Mouse (Mus musculus) forebrain, postnatal 0 days (tissue): Measurements from ENCODE around the gene Ddx5. TPM values are rescaled to one million over a fixed set of nuclear protein-coding genes. Genes with fewer than 3 reads are reported as not detected.

ENCODE experiments used
- ATAC-seq: fragments of 200-750 bp; cut with Nextera tagmentation; 2 replicates; pipeline ENCODE4 v1.8.0; 2017; ENCODE audit warnings: mild to moderate bottlenecking, moderate library complexity
- DNase-seq: peaks from one replicate; pipeline ENCODE4 v3.0.0-alpha.2; 2015
- H3K27ac ChIP-seq: fragments of 300-500 bp; sonication (generic); 2 replicates; pipeline ENCODE4 v1.5.1; 2014; ENCODE audit warnings: low read depth, mild to moderate bottlenecking, antibody characterized with exemption, low read length, moderate library complexity, mixed read lengths
- H3K27me3 ChIP-seq: fragments of 300-500 bp; sonication (generic); 2 replicates; pipeline ENCODE4 v1.6.1; 2014; ENCODE audit warnings: mild to moderate bottlenecking, low read length, mixed read lengths; ENCODE audit not compliant: insufficient read depth
- H3K36me3 ChIP-seq: fragments of 300-500 bp; sonication (generic); 2 replicates; pipeline ENCODE4 v1.6.1; 2014; ENCODE audit warnings: mild to moderate bottlenecking, moderate library complexity; ENCODE audit not compliant: insufficient read depth
- H3K4me1 ChIP-seq: fragments of 300-500 bp; sonication (generic); 2 replicates; pipeline ENCODE4 v1.6.1; 2014; ENCODE audit warnings: antibody characterized with exemption; ENCODE audit not compliant: insufficient read depth
- H3K4me2 ChIP-seq: fragments of 300-500 bp; sonication (generic); 2 replicates; pipeline ENCODE4 v1.6.1; 2014; ENCODE audit warnings: low read depth, mild to moderate bottlenecking, moderate library complexity
- H3K4me3 ChIP-seq: fragments of 300-500 bp; sonication (generic); 2 replicates; pipeline ENCODE4 v1.5.1; 2014; ENCODE audit warnings: low read depth, low read length, mixed read lengths
- H3K9ac ChIP-seq: fragments of 300-500 bp; sonication (generic); 2 replicates; pipeline ENCODE4 v1.6.1; 2014; ENCODE audit warnings: mild to moderate bottlenecking
- H3K9me3 ChIP-seq: fragments of 300-500 bp; sonication (generic); 2 replicates; pipeline ENCODE4 v1.6.1; 2016; ENCODE audit warnings: low read length
- CTCF ChIP-seq: sonication (generic); IDR thresholded peaks from 2 replicates; pipeline ENCODE4 v1.5.1; 2016; ENCODE audit warnings: antibody characterized with exemption, control low read depth, low read depth
- WGBS: fragments of 180-500 bp; shearing (Covaris S2); extraction: QIAGEN DNeasy Blood & Tissue Kit; methylation state at CpG from one replicate; pipeline ENCODE4 v1.1.7; 2014; 5-methylcytosine and 5-hydroxymethylcytosine counted together
- polyA plus RNA-seq: library from polyadenylated mRNA; unstranded; fragments of >200 nt; fragmentation: Nextera tagmentation; extraction: Ambion mirVana; gene quantifications from 2 replicates; pipeline ENCODE4 v1.2.1, GENCODE M21; 2015
- total RNA-seq: library from RNA; depleted of rRNA; stranded (reverse); fragments of >200 nt; gene quantifications from 2 replicates; pipeline ENCODE4 v1.2.3, GENCODE M21; 2014

Gene Ddx5
- total and polyA plus RNA-seq, 2 experiments from 2014 or later = 306 to 530 TPM

DNA sequence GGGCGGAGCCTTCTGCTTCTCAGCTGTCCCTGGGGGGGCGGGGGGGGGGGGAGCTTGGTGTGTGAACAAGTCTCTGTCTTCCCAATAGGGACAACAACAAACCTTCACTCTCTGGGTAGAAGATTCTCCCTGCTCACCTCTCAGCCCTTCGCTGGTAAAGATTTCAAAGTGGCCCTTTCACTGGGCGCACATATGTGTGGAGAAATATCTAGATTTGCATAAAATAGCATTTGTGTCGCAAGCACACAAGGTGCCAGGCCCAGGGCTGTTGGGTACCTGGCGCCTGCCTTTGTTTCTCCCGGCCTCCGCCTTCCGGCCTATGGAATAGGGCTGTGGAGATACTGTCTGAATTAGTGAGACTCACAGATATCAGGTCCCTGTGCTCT, 26.2 kb downstream of the Ddx5 start:
- Histone ChIP-seq H3K36me3 (peaks cover 9% of the 10 kb centered on the region), H3K27me3 (no peaks in the 10 kb centered on the region), H3K4me3 (no peak overlapping the region), H3K4me2 (no peak overlapping the region), H3K9ac (no peak overlapping the region), H3K9me3 (no peaks in the 10 kb centered on the region), H3K4me1 (no peaks in the 10 kb centered on the region), H3K27ac (no peak overlapping the region)
- no peak for ATAC-seq
- TF ChIP-seq CTCF = no peak
- 80% methylated on average over 9 of the region's 9 CpGs for WGBS
- DNase-seq = no peak

DNA sequence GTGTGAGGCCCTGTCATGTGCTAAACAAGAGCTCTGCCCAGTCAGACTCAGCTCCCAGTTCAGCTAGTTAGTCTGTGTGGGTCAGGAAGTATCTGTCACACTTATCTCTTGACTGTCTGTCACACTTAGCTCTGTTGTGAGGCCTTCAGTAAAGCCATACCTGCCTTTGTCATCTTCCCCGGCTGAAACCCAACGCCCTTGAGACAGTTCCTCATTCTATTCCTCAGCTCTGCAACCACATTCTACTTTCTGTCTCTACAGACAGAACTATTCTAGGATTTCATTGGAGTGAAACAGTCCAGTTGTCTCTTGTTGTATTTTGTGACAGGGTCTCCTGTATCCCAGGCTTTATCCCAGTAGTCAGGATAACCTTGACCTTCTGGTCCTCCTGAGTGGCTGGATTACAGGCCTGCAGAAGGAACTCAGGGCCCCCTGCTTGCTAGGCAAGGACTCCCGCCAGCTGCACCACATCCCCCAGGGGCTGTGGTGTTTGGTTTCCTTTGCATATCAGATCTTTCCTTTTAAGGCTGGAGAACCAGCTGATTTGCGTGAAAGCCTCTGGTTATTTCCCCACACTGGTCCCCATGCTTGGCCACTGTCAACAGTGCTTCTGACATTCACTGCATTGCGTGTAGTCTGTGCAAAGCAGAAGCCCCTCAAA, 26.7 kb downstream of the Ddx5 start:
- H3K27ac ChIP-seq = no peak overlapping the region
- H3K9ac ChIP-seq = no peak overlapping the region
- no peak overlapping the region for H3K4me3 ChIP-seq
- no peak overlapping the region for H3K4me2 ChIP-seq
- H3K4me1 ChIP-seq = no peaks in the 10 kb centered on the region
- no peak for DNase-seq
- WGBS = 72% methylated on average over 5 of the region's 5 CpGs
- H3K27me3 ChIP-seq = no peaks in the 10 kb centered on the region
- TF ChIP-seq CTCF = no peak
- no peaks in the 10 kb centered on the region for H3K9me3 ChIP-seq
- peaks cover 8% of the 10 kb centered on the region for H3K36me3 ChIP-seq
- ATAC-seq = no peak

DNA sequence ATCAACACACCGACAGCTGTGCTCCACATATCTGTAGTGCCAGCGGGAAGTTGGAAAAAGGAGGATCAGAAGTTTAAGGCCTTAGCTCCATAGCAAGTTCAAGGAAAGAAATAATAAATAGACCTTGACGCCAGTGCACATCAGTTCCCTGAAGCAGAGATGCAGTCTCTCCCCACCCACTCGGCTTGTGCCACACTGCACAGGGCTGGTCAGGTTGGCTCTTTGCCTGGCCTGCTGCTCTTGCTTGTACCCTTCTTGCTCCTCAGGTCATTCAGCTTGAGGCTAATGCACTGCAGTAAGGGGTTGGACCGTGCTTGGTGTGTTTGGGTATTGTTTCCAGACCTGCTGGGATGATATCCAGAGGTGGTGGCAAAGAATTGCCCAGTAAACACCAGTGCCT, 28.5 kb downstream of the Ddx5 start:
- WGBS = 89% methylated on average over 5 of the region's 5 CpGs
- no peak overlapping the region for H3K4me2 ChIP-seq

DNA sequence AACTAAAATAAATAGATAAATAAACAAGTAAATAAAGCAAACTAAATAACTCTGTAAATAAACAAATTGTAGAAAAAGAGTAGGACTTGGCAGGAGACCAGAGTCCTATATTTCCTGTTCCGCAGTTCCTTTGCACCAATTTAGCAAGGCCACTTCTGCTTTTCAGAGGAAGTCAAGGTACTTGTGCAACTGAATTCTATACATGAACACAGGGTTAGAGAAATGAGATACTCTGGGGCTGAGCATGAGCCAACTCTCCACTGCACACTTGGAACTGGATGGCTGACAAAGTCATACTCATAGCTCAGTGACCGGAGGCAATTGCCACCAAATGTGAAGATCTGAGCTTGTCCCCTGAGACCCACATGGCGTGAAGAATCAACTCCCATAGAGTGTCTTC, 30.0 kb downstream of the Ddx5 start:
- Histone ChIP-seq H3K4me2 (no peak overlapping the region), H3K4me1 (no peaks in the 10 kb centered on the region), H3K27me3 (no peaks in the 10 kb centered on the region), H3K9me3 (no peaks in the 10 kb centered on the region), H3K27ac (no peak overlapping the region), H3K9ac (no peak overlapping the region), H3K36me3 (no peaks in the 10 kb centered on the region; the same call in 1 of the 2 replicates), H3K4me3 (no peak overlapping the region)
- 94% methylated on average over 3 of the region's 3 CpGs for WGBS
- no peak for TF ChIP-seq CTCF
- DNase-seq = no peak
- no peak for ATAC-seq

More for the DNA sequence above, 28.5 kb downstream of the Ddx5 start:
- no peaks in the 10 kb centered on the region; the same call in 1 of the 2 replicates for H3K36me3 ChIP-seq
- no peak overlapping the region for H3K27ac ChIP-seq
- TF ChIP-seq CTCF = no peak
- ATAC-seq (no peak), DNase-seq (no peak)
- H3K4me1 ChIP-seq = no peaks in the 10 kb centered on the region
- no peaks in the 10 kb centered on the region for H3K9me3 ChIP-seq
- no peak overlapping the region for H3K9ac ChIP-seq
- H3K27me3 ChIP-seq = no peaks in the 10 kb centered on the region
- no peak overlapping the region for H3K4me3 ChIP-seq

DNA sequence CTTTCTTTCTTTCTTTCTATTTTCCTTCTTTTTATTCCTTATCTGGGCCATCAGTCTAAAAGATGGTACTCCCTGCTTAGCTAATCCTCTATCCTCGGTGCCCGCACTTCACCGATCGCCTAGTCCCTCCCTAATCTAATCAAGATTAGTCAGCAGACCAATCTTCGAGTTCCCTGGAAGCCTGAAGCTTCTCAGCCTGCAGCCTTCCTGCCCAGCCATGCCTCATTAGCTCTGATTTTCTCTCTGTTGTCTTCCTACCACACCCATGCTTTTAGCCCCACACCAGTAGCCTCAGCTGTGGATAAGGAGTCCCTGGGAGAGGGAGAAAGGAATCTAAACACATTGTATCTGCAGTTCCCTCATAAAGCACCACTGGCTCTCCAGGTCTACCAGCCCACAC, 33.4 kb downstream of the Ddx5 start:
- H3K27ac ChIP-seq = no peak overlapping the region
- H3K4me2 ChIP-seq = no peak overlapping the region
- TF ChIP-seq CTCF = no peak
- H3K9me3 ChIP-seq = no peaks in the 10 kb centered on the region
- H3K4me1 ChIP-seq = no peaks in the 10 kb centered on the region
- 16% methylated on average over 5 of the region's 5 CpGs for WGBS
- ATAC-seq = no peak
- H3K36me3 ChIP-seq = no peaks in the 10 kb centered on the region
- DNase-seq = no peak
- H3K9ac ChIP-seq = no peak overlapping the region
- H3K27me3 ChIP-seq = no peaks in the 10 kb centered on the region
- H3K4me3 ChIP-seq = no peak overlapping the region

DNA sequence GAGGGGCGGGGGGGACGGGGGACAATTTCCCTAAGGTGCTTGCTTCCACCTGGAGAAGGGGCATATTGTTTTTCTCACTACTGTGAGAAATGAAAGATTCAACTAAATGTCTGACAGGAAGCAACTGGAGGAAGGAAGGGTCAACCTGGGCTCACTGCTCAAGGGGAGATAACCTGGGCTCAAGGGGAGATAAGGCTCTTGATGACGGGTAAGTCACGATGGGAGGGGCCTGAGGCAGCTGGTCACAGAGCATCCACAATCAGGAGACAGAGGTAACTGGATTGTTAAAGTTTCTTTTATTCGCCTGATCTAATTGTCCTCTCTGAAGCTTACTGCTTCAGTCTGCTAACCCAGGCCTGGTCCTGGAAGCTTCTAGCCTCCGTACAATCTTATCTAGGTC, 35.7 kb downstream of the Ddx5 start:
- H3K4me2 ChIP-seq = no peak overlapping the region
- DNase-seq = no peak
- H3K9me3 ChIP-seq = no peaks in the 10 kb centered on the region
- ATAC-seq = no peak
- WGBS = 94% methylated on average over 6 of the region's 6 CpGs
- H3K4me3 ChIP-seq = no peak overlapping the region
- no peaks in the 10 kb centered on the region for H3K36me3 ChIP-seq
- H3K4me1 ChIP-seq = no peaks in the 10 kb centered on the region
- H3K27ac ChIP-seq = no peak overlapping the region
- H3K9ac ChIP-seq = no peak overlapping the region
- TF ChIP-seq CTCF = no peak
- H3K27me3 ChIP-seq = no peaks in the 10 kb centered on the region

DNA sequence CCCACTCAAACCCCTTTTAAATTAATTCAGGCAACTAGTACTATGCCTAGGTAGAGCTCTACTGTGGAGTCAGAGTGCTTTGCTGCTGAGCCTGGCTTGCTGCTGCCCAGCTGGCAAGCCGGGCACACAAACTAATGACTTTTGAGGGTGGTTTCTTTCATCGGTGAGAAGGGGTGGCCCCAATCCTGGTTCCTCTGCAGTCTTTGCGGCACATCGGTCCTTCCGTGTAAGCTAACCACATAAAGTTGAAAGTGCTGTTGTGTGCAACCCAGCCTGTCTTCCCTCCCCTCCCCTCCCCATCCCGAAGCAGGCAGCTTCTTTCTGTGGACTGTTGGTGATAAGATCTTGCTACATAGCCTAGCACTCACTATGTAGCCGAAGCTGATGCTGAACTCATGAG, 36.9 kb downstream of the Ddx5 start:
- H3K9me3 ChIP-seq = no peaks in the 10 kb centered on the region

More for the DNA sequence above, 36.9 kb downstream of the Ddx5 start:
- ATAC-seq (no peak), DNase-seq (no peak)
- no peaks in the 10 kb centered on the region for H3K36me3 ChIP-seq
- no peaks in the 10 kb centered on the region for H3K4me1 ChIP-seq
- no peak overlapping the region for H3K4me3 ChIP-seq
- H3K4me2 ChIP-seq = no peak overlapping the region
- no peak overlapping the region for H3K9ac ChIP-seq
- H3K27ac ChIP-seq = no peak overlapping the region
- no peak for TF ChIP-seq CTCF
- WGBS = 90% methylated on average over 7 of the region's 7 CpGs
- no peaks in the 10 kb centered on the region for H3K27me3 ChIP-seq
